Mouse (Mus musculus) embryo, embryonic 9.5 days (tissue): ENCODE measurements around the gene Slc4a1ap.
"Not testable (repeated sequence)": the region's sequence is repeated elsewhere in the genome, so short reads cannot be mapped to it uniquely, and the experiment has no call there.

Source experiments
- DNase-seq: peaks from one replicate; pipeline ENCODE4 v3.0.0-alpha.2; 2017; ENCODE audit errors: extremely low spot score

The Slc4a1ap gene

GRCm38 (mm10) chr5:31567951-31568657 is 41.3 kb downstream of the Slc4a1ap start:
- DNase-seq, result no peak

GRCm38 (mm10) chr5:31571023-31571608 is 44.3 kb downstream of the Slc4a1ap start:
- no peak for DNase-seq

GRCm38 (mm10) chr5:31573722-31574121 is 46.9 kb downstream of the Slc4a1ap start:
- DNase-seq, result no peak

- DNase-seq, result no peak
Observed at GRCm38 (mm10) chr5:31576539-31576975, 49.8 kb downstream of the Slc4a1ap start.

GRCm38 (mm10) chr5:31581263-31581662 is 54.5 kb downstream of the Slc4a1ap start:
- no peak for DNase-seq

GRCm38 (mm10) chr5:31581932-31582331 is 55.1 kb downstream of the Slc4a1ap start:
- DNase-seq, result no peak

- no peak for DNase-seq
Observed at GRCm38 (mm10) chr5:31583261-31583660, 56.5 kb downstream of the Slc4a1ap start.

GRCm38 (mm10) chr5:31585526-31585925 is 58.7 kb downstream of the Slc4a1ap start:
- no peak for DNase-seq

GRCm38 (mm10) chr5:31588016-31588415 is 61.2 kb downstream of the Slc4a1ap start:
- DNase-seq, result peak; percentile 18

GRCm38 (mm10) chr5:31588672-31589071 is 61.9 kb downstream of the Slc4a1ap start:
- not testable (repeated sequence) for DNase-seq

- DNase-seq, result no peak
Observed at GRCm38 (mm10) chr5:31589711-31590319, 63.0 kb downstream of the Slc4a1ap start.

GRCm38 (mm10) chr5:31591122-31591521 is 64.3 kb downstream of the Slc4a1ap start:
- no peak for DNase-seq

- no peak for DNase-seq
Observed at GRCm38 (mm10) chr5:31595868-31596267, 69.1 kb downstream of the Slc4a1ap start.

GRCm38 (mm10) chr5:31596481-31597429 is 70.0 kb downstream of the Slc4a1ap start, which contains the start of gene Mrpl33:
TSS of gene Mrpl33 (plus strand) at chr5:31596935.
- peak; percentile 47 for DNase-seq

GRCm38 (mm10) chr5:31597430-31597944 is 70.7 kb downstream of the Slc4a1ap start:
- DNase-seq, result no peak

GRCm38 (mm10) chr5:31598121-31598520 is 71.3 kb downstream of the Slc4a1ap start:
- DNase-seq, result no peak

GRCm38 (mm10) chr5:31598579-31598978 is 71.8 kb downstream of the Slc4a1ap start:
- peak; percentile 32 for DNase-seq

GRCm38 (mm10) chr5:31599161-31599560 is 72.4 kb downstream of the Slc4a1ap start:
- DNase-seq, result no peak

- no peak for DNase-seq
Observed at GRCm38 (mm10) chr5:31601162-31601722, 74.4 kb downstream of the Slc4a1ap start.

GRCm38 (mm10) chr5:31602377-31602776 is 75.6 kb downstream of the Slc4a1ap start:
- DNase-seq, result no peak

GRCm38 (mm10) chr5:31603766-31604165 is 77.0 kb downstream of the Slc4a1ap start:
- DNase-seq, result no peak
